Mouse (Mus musculus): ENCODE measurements around the gene Zfp790.

Gene Zfp790

DNA sequence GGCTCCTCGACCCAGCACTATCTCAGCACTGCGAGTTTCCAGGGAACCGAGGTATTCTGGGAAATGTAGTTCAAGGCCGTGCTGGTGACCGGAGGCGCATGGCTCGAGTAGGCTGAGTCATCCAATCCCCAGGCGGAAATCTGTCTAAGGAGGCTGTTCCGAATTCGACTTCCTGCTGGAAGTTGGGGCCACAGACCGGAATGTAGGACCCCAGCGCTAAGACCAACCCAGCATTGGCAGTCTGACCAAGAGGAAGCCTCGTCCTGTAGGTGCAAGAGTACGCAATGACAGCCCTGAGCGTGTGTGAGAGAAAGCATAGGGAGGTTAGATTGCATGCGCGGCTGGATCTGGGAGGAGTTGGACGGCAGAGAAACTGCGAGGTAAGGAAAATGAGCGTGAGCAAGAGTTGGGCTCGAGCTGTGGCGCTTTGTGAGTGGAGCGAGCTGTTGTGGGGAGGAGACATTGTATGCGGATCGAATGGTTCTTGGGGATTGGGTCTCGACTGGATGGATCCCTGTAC lies at the start of gene Zfp790:
Gene Zfp790 (plus strand): TSS at position 205 of the 520 bp plus-strand sequence.
- peak; percentile 89 to 94 for DNase-seq (ENCODE audit: low spot score in 2 of 2)

DNA sequence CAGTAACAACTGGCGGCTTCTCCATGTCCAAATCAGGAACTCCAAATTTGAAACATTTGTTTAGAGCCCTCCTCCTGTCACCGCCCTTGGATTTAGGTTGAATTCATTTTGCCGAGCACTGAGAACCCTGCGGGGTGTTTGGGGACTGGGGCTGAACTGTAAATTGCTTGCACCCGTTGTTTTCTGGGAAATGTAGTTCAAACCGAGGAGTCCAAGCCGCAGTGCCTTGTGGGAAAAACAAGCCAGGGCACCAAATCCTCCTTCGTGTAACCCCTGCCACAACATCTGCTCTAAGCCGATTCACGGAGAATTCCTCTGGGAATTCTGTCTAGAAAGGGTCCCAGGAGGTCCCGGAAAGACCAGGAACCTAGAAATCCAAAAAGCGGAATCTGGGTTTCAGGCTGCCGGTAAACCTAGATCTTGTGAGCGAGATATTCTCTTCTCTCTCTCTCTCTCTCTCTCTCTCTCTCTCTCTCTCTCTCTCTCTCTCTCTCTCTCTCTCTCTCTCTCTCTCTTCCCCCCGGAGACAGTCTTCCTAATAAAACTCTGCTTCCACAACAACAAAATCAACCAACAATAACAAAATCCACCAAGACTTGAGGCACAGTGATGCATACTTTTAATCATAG lies 48.7 kb upstream of the Zfp790 start:
- peak; percentile 77 to 83 for DNase-seq (ENCODE audit: low spot score in 2 of 2)

DNA sequence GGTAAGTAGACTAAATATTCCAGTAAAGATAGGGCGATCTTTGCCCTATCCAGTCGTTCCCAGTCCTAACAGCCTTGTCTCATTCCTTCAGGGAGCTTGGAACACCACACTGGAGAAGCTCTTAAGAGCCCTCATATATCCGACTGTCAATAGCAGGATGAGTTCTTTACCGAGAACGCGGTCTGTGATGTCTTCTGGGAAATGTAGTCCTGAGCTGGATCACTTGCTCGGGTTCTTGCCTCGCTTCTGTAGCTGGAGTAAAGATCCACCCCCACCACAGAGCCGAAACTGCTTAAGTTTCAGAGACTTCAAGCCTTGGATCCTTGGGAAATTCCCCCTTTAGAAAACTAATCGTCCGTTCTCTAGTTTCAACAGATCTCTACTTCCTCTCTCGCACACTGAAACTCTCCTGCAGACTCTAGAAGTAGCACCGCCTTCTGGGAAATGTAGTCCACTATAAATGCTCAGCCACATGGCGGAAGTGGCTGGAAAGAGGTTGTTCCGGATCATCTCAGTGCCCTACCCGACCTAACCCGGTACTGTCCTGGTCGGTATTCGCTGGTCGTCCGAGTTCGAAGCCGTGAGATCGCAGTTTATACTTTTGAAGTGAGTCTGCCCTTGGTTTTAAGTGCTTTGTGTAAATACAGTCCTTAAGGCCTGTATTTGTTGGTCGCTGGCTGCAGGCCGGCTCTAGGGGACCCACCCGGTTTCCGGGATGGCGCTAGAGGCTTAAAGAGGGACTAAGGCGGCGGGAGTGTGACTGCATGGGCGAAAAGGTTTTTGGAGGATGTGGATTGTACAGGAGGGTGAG lies 47.6 kb upstream of the Zfp790 start, which contains the start of gene Zfp84:
Gene Zfp84 (plus strand): TSS at position 463 of the 811 bp plus-strand sequence.
- peak; percentile 85 to 93 for DNase-seq (ENCODE audit: low spot score in 2 of 2)

DNA sequence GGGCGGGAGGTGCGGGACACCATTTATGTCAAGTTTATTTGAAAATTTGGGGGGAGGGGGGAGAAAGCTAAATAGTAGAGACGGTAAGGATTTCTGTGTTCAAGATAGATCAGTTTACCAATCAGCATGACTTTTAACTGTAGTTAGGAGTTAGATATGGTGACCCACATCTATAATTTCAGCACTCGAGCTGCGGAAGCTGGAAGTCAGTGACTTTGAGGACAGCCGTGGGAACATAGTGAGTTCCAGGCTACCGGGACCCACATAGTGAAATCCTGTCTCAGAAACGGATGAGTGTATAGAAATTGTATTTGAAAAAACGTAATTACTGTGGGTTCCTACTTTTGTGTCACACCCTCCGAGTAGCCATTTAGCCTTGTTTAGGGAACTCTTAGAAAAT lies 46.9 kb upstream of the Zfp790 start:
- DNase-seq (ENCODE audit: low spot score in 2 of 2) = no peak

DNA sequence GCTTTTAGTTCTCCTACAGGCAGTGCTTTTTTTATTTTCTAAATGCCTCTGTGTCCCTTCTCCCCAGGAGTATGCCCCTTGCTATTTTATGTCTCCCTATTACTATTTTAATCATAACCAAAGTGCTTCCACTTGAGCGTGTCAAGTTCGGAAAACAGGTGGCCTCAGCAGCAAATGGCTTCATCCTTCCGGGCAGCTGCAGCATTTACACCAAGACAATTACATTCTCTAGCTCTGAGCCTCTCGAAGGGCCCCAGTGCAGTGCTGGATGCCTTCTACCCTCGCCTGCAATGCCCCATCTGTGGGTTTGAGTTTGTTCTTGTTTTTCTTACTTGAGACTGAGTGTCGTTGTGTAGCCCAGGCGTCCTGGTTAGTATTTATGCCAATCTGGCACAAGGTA lies 42.4 kb upstream of the Zfp790 start:
- DNase-seq (ENCODE audit: low spot score in 2 of 2) = no peak

DNA sequence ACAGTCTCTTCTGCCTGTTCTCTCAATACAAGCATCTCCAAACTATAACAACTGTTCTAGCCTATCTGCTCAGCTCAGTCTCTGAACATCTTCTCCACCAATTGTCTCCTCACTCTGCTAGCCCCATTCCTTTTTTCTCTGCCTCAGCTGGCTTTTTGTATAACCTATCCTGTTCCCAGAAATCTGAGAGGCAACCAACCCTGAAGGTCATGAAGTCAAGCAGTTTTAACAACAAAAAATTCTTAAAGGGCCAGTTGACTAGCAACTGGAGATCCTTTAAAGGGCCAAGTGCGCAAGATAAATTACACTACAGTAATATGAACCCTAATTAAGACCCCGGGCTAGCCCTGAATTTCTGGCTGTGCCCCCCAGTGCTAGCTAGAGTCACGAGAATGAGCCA lies 41.5 kb upstream of the Zfp790 start:
- DNase-seq (ENCODE audit: low spot score in 2 of 2) = no peak

DNA sequence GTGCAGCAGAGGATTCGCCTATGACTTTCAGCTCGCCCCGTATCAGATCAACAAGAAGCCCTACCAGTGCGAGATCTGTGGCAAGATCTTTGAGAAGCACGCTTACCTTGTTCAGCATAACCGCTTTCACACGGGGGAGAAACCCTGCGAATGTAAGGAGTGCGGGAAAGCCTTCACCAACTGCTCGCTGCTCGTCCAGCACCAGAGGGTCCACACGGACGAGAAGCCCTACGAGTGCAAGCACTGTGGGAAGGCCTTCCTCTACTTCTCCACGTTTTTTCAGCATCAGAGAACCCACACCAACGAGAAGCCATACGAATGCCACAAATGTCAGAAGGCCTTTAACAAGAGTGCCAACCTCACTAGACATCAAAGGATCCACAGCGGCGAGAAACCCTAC lies 39.3 kb upstream of the Zfp790 start:
- no peak for DNase-seq (ENCODE audit: low spot score in 2 of 2)

DNA sequence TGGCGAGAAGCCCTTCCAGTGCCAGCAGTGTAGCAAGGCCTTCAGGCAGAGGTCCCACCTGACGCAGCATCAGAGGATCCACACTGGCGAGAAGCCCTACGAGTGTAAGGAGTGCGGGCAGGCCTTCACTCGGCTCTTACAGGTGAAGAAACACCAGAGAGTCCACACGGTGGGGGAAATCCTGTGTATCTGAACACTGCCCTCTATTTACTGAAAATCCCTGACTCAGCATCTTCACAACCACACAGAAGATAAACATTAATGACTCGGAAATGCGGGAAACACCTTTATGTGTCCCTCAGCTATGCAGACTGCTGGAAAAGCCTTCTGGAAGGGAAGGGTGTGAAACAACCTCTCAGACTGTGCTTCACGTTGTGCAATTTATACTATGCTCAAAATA lies 38.5 kb upstream of the Zfp790 start:
- no peak for DNase-seq (ENCODE audit: low spot score in 2 of 2)

DNA sequence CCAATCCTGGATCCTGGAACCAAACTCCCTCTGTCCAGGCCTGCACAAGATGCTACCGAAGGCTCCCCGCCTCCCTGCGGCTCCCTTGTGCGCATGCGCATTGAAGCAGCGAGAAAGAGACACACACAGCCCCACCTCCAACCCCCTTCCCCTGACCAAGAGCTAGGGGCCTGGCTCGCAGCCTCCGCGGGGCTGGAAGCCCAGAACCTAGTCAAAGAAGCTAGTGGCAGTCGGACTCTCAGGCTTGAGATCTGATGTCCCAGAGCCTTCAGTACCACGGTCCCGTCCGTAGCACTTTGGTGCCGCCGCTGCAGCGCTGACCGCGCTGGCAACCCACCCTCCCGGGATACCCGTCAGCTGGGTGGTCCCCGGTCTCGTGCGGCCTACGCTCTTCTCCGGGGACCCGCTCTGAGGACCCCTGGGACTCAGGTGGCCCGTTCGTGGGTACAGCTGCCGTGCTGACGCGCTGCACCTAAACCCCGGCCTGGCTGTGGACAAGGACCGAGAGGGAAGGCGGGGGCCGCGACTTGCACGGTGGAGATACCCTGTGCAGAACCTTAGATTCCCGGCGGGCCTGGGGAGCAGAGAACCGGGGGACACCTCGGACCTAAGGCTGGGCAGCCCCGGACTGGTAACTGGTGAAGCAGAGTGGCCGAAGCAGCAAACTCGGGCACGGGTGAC lies 31.9 kb upstream of the Zfp790 start, which contains the start of gene Zfp30:
Gene Zfp30 (plus strand): TSS at position 128 of the 681 bp plus-strand sequence.
- DNase-seq (ENCODE audit: low spot score in 2 of 2) = peak; percentile 81 to 82

DNA sequence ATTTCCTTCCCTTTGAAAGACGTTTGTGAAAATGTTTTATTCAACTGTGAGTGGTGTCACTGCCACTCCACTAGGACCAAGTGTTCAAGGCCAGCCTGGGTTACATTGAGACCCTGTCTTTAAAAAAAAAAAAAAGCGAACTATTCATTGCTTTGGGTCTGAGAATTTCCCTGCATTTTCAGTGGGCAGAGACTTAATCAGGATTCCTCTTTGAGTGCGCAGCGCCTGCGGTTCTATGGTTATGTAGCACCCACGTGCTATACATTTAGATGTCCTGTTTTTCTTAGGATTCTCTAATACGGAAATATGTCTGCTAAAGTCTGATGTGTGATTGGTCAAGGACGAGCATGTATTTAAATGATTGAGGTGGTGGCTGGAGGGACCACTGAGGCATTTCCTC lies 30.9 kb upstream of the Zfp790 start:
- no peak for DNase-seq (ENCODE audit: low spot score in 2 of 2)

DNA sequence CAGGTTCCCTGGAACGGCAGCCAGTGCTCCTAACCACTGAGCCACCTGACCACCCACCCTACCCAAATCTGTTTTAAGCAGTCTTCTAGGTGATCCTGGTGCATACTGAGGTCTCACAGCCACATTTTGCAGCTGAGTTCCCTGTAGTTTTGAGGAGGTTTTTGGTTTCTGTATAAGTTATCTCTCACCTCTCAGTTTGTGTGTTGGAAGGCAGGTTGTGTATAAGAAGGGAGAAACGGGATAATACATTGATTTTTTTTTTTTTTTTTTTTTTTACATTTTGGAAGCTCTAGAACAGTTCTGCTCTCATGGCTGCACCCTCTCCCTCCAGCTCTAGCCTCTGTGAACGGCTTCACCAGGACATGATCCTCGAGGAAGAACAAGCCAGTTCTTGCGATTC lies 30.0 kb upstream of the Zfp790 start:
- DNase-seq (ENCODE audit: low spot score in 2 of 2) = no peak

DNA sequence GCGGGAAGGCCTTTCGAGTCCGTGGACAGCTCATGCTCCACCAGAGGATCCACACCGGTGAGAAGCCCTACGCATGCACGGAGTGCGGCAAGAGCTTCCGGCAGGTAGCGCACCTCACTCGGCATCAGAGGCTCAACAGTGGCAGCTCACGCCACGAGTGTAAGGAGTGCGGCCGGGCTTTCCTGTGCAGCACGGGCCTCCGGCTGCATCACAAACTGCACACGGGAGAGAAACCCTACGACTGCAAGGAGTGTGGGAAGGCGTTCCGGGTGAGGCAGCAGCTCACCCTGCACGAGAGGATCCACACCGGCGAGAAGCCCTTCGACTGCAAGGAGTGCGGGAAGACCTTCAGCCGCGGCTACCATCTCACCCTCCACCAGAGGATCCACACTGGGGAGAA lies 23.0 kb upstream of the Zfp790 start:
- no peak for DNase-seq (ENCODE audit: low spot score in 2 of 2)

DNA sequence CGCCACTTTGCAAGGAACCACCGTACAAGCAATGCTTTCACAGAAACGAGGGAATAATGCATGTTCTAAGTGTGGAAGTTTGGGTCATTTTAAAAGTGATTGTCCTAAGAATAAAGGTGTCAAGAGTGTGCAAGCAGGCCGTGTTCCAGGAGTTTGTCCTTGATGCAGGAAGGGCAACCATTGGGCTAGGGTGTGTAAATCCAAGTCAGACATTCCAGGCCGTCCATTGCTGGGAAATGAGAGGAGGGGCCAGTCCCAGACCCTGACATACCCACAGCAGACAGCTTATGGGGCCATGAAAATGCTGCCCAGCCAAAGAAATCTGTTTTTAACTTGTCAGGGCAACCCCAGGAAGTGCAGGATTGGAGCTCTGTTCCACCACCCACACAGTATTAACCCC lies 8.9 kb upstream of the Zfp790 start:
- DNase-seq (ENCODE audit: low spot score in 2 of 2) = no peak

DNA sequence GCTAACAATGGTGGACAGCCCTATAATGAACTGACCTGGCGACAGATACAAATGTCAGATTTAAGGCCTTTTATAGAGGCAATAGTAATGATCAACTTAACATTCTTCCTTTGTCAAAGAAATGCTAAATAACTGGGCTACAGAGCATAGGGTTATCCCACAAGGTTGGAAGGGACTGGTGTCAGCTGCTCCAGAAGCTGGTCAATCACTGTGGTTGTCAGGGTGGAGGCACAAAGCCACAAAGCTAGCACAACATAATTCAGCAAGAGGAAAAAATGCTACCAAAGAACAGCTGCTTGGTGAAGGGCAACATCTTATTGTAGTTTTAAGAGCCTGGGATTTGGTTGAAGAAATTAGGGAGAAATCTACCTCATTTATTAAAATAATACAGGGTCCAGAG lies 3.7 kb upstream of the Zfp790 start:
- DNase-seq (ENCODE audit: low spot score in 2 of 2) = no peak

DNA sequence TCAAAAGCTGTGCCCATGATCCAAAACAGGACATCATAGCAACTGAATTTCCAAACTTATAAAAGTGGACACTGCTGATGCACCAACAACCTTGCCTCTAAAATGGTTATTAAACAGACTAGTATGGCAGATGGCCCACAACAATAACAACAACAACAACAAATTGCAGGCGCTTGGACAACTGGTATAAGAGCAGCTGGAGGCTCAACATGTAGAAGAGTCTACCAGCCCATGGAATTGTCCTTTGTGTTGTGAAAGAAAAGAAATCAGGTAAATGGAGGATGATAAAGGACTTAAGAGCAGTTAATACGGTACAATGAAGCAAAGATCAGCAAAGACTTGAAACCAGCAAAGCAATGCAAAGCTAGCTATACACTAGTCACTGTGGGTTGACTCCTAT lies 1.5 kb upstream of the Zfp790 start:
- no peak for DNase-seq (ENCODE audit: low spot score in 2 of 2)

DNA sequence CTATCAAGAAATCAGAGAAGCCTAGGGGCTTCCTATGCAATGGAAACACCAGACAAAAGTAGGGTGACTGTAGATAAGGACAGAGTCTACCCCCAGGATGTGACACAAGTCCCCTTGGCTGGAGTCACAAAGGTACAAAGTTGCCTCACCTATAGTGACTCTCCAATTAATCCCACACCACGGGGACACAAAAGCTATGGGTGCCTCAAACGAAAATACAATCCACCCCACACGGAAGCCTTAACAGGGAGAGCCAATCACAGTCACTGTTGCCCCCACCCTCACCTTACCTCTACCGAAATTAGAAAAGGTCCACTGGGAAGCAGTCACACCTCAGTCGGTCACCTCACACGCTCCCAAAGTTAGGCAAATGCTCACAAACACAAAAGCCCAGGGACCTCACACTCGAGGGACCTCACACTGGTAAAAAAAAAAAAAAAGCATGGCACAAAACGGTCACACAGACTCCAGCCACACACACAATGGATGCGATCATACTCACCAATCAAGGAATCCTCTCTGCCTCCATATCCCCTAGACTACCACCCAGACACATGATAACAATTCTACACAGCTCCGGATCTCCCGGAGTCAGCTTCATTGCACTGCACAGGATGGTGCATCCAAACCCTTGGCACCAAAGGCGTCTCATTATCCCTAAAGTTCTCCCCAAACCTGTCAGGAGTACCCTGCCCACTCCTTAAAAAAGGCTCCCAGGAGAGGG lies 691 bp upstream of the Zfp790 start:
- peak in 1 of 2 experiments; percentile 9 for DNase-seq (ENCODE audit: low spot score in 2 of 2)

DNA sequence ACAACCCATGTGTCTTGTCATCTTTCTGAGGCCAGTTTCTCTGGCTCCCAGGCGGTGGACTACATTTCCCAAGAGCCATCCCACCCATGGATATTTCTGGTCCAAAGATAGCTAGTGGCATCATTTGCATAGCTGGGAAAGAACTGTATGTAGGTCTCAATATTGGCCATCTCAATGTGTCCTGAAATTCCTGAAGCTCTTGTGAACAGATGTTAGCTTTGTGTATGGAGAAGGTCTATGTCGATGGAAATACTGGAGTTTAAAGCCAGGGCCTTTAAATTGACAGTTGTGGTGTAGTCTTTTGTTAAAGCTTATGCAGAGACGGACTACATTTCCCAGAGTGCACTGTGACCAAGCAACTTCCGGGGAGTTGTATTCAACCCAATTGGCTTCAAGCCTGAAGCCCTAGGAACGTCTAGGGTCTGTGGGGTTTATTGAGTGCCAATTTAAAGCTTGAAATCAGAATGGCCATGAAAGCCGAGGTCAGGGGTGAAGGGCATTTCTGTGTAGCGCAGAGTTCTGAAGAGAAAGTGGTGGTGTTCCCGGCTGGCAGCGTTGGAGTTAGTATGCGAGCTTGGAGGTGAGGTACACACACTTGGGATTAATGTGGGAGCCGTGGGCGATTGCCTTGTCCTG lies 2.8 kb downstream of the Zfp790 start:
- peak; percentile 56 to 80 for DNase-seq (ENCODE audit: low spot score in 2 of 2)

DNA sequence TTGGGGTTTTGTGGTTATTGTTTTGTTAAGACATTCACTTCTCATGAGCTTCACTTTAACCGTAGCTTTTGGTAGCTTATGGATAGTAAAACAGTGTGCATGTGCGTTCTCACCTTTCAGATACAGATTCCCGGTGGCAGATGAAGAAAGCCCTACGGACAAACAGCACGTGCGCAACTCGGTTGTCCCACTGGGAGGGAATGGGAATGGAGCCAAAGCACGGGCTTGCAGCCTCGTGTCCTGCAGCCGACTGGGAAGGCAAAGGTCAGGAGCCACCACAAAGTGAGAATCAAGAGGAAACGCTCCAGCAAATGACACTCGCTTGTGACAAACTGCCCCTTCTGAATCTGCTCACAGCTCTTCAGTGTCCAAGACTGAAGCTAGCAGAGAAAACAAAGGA lies 12.1 kb downstream of the Zfp790 start:
- no peak for DNase-seq (ENCODE audit: low spot score in 2 of 2)

DNA sequence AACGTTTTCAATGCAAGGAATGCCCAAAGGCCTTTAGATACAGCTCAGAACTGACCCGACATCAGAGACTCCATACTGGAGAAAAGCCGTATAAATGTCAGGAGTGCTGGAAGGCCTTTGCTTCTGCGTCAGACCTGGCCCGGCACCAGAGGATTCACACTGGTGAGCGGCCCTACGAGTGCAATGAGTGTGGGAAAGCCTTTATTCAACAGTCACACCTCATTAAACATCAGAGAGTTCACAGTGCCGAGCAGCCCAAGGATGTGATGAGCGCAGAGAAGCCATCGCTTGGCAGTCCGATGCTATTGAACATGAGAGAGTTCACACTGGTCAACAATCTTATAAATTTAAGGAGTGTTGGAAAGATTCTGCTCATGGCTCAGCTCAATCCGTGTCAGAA lies 13.9 kb downstream of the Zfp790 start:
- no peak for DNase-seq (ENCODE audit: low spot score in 2 of 2)

DNA sequence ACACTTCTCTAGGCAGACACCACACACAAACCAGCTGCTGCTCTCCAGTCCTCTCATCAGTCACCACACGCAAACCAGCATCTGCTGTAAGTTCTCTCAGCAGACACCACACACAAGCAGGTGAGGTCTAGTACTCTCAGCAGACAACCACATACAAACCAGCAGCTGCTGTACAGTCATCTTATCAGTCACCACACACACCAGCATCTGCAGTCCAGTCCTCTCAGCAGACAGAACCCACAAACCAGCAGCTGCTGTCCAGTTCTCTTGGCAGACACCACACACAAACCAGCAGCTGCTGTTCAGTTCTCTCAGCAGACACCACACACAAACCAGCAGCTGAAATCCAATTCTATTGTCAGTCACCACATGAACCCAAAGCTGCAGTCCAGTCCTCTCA lies 20.9 kb downstream of the Zfp790 start:
- no peak for DNase-seq (ENCODE audit: low spot score in 2 of 2)

DNA sequence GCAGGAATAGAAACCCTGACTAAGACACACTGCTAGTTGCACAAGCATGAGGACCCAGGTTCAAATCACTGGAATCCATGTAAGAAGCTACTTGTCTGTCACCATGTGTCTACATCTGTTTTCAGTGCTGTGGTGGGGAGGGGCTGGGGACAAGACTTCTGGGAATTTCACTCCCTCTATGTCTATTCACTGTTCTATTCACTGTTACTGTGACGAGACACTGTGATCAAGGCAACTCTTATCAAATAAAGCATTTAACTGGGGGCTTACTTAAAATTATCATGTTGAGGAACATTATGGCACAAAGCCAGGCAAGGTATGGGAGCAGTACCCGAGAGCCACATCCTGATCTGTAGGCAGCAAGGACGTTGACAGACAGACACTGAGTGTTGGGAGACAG lies 23.3 kb downstream of the Zfp790 start:
- DNase-seq (ENCODE audit: low spot score in 2 of 2) = no peak
